In the genomic region with DNA sequence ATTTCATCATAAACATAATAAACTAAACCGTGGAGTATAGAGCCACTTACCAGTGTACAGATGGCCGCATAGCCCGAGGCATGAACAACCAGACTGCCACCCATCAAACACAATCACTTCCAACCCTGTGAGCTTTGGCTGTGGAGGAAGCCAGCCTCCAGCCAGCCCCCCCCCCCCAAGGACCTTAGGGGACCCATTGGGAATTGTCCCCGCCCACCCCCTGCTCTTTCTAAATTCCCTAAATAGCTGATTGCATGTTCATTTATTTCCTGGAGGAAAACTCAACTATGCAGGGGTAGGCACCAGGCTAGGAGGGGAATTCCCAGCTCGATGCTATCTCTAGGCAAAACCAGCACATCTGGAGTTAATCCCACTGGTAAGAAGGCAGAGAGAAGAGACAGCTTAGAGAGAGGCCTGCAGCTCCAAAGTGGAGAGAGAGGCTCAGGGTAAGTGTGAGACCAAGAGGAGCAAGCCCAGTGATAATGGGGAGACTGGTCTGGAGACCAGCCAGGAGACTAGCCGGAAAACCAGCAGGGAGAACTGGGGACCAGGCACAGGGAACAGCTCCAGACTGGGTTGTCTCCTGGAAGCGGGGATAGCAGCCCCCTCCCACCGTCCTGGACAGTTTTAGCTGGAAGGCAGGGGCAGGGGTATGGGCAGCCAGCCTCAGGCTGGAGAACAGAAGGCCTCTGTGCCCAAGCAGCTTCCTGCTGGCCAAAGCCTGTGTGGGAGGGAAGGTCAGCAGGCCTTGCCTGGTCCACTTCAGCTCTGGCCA, we compare ENCODE assay signal across 8 mouse cellular contexts. TPM values are rescaled to one million over a fixed set of nuclear protein-coding genes. Genes with fewer than 3 reads are reported as not detected.
DNase-seq lines count a peak whose midpoint lies in the region; ATAC-seq and TF ChIP-seq lines count a peak whose summit lies in the region.

No protein-coding gene starts in this region.

- no peaks in the 10 kb centered on the region; the same call in 1 of the 2 replicates for H3K79me2 ChIP-seq in heart, adult 2 months (replicated peaks; ENCODE audit: control insufficient read depth, insufficient read depth, low read length)

- no peak for TF ChIP-seq POLR2A in heart, adult 2 months (IDR thresholded peaks at IDR 0.05; ENCODE audit: insufficient read depth, low read depth, low read length)

- H3K27ac ChIP-seq in heart, adult 2 months: peak overlapping the region; percentile 66
- peak overlapping the region; percentile 63; the same call in 1 of the 2 replicates for H3K27ac ChIP-seq in neural tube, embryonic 15.5 days (replicated peaks)

- no peaks in the 10 kb centered on the region for H3K27me3 ChIP-seq in heart, adult 2 months (ENCODE audit: control insufficient read depth, insufficient read depth, low read length)
- no peaks in the 10 kb centered on the region for H3K27me3 ChIP-seq in neural tube, embryonic 15.5 days (replicated peaks)

- 31% methylated on average over 8 of the region's 8 CpGs for WGBS in heart, adult 2 months
- 54% methylated on average over 8 of the region's 8 CpGs for WGBS in neural tube, embryonic 15.5 days

- H3K9ac ChIP-seq in heart, adult 2 months (ENCODE audit: low read depth, low read length): no peak overlapping the region
- no peak overlapping the region for H3K9ac ChIP-seq in neural tube, embryonic 15.5 days (replicated peaks)

- no peak overlapping the region for H3K4me2 ChIP-seq in neural tube, embryonic 15.5 days

- ATAC-seq in neural tube, embryonic 15.5 days (ENCODE audit: low FRiP score): no peak

- peak; percentile 33 for DNase-seq in heart, adult 2 months
- no peak for DNase-seq in heart, postnatal 14 days
- DNase-seq in thymus, postnatal 4 days: peak; percentile 6
- DNase-seq in thymus, postnatal 25 days: no peak
- DNase-seq in kidney, postnatal 10 days: peak; percentile 69
- no peak for DNase-seq in thymus, adult 18-20 months
- DNase-seq in gastrocnemius, adult 18-20 months (ENCODE audit: low spot score): no peak

- H3K4me1 ChIP-seq in heart, adult 2 months (ENCODE audit: control insufficient read depth, insufficient read depth, low read length): peaks cover 9% of the 10 kb centered on the region
- peaks cover 50% of the 10 kb centered on the region for H3K4me1 ChIP-seq in neural tube, embryonic 15.5 days

- TF ChIP-seq CTCF in heart, adult 2 months (IDR thresholded peaks at IDR 0.05): no peak

- no peak for TF ChIP-seq EP300 in heart, adult 2 months (IDR thresholded peaks at IDR 0.05; ENCODE audit: insufficient read depth, low read depth, low read length)

- no peaks in the 10 kb centered on the region for H3K36me3 ChIP-seq in heart, adult 2 months (ENCODE audit: control insufficient read depth, insufficient read depth, low read length)
- H3K36me3 ChIP-seq in neural tube, embryonic 15.5 days: no peaks in the 10 kb centered on the region

- no peaks in the 10 kb centered on the region for H3K9me3 ChIP-seq in neural tube, embryonic 15.5 days (replicated peaks)

- no peak overlapping the region for H3K4me3 ChIP-seq in heart, adult 2 months
- H3K4me3 ChIP-seq in neural tube, embryonic 15.5 days (replicated peaks): no peak overlapping the region

- intact Hi-C loops in heart, adult 2 months (cut with DNase I): no loop called here
- intact Hi-C loops in heart, postnatal 14 days (cut with DNase I): no loop called here

RNA-seq across cellular contexts. Expression of a gene that starts 5.2 kb away (rescaled TPM):
- total RNA-seq in heart, adult 2 months (2021): 1 to 10 TPM; 1.9 to 2.0 TPM
- 2.9 and 3.3 TPM in 2 replicates for polyA plus RNA-seq in heart, adult 2 months (2012; rRNA removed)
- total RNA-seq in heart, postnatal 14 days (2021): 1 to 10 TPM; 3.7 to 4.1 TPM
- 8.4 and 8.5 TPM in 2 replicates for polyA plus RNA-seq in neural tube, embryonic 15.5 days (2015; fragmentation: Nextera tagmentation; extraction: Ambion mirVana)
- under 1 TPM; 0.30 to 0.57 TPM for total RNA-seq in gastrocnemius, adult 18-20 months (2021)

RNA-seq across cellular contexts. Expression of a gene that starts 44.6 kb away (rescaled TPM):
- 10 to 100 TPM; 40.2 to 40.9 TPM for total RNA-seq in heart, adult 2 months (2021)
- 35.1 and 40.3 TPM in 2 replicates for polyA plus RNA-seq in heart, adult 2 months (2012; rRNA removed)
- total RNA-seq in heart, postnatal 14 days (2021): 10 to 100 TPM; 41.8 to 43.8 TPM
- 25.6 and 29.0 TPM in 2 replicates for polyA plus RNA-seq in neural tube, embryonic 15.5 days (2015; fragmentation: Nextera tagmentation; extraction: Ambion mirVana)
- total RNA-seq in gastrocnemius, adult 18-20 months (2021): 10 to 100 TPM; 31.5 to 37.6 TPM

Comparison
In these comparisons a context has a peak if more than half of its experiments do, and no peak if none do; other contexts are left out.
1. DNase-seq: peak in heart, adult 2 months (2 of 2), thymus, postnatal 4 days (single experiment) and kidney, postnatal 10 days (single experiment); none in heart, postnatal 14 days (0 of 2), thymus, postnatal 25 days (single experiment), thymus, adult 18-20 months (0 of 2) and gastrocnemius, adult 18-20 months (single experiment).